Mouse (Mus musculus) midbrain, postnatal 0 days (tissue): ENCODE data around the gene Upf3b. TPM values are rescaled to one million over a fixed set of nuclear protein-coding genes. Genes with fewer than 3 reads are reported as not detected.

Experiments
- ATAC-seq: fragments of 200-750 bp; cut with Nextera tagmentation; 2 replicates; pipeline ENCODE4 v1.8.0; 2017; ENCODE audit warnings: moderate number of reproducible peaks, mild to moderate bottlenecking, moderate TSS enrichment, moderate library complexity; ENCODE audit not compliant: low FRiP score
- DNase-seq: peaks from one replicate; pipeline ENCODE4 v3.0.0-alpha.2; 2015; ENCODE audit warnings: low spot score
- H3K27ac ChIP-seq: fragments of 300-500 bp; sonication (generic); 2 replicates; pipeline ENCODE4 v1.5.1; 2014; ENCODE audit warnings: low read depth, mild to moderate bottlenecking, low read length, mixed read lengths
- H3K27me3 ChIP-seq: fragments of 300-500 bp; sonication (generic); 2 replicates; pipeline ENCODE4 v1.6.1; 2014; ENCODE audit warnings: low read length, control low read depth, mixed read lengths; ENCODE audit not compliant: insufficient read depth
- H3K36me3 ChIP-seq: fragments of 300-500 bp; sonication (generic); 2 replicates; pipeline ENCODE4 v1.6.1; 2014; ENCODE audit warnings: low read length, control low read depth, mixed read lengths; ENCODE audit not compliant: insufficient read depth
- H3K4me1 ChIP-seq: fragments of 300-500 bp; sonication (generic); 2 replicates; pipeline ENCODE4 v1.6.1; 2014; ENCODE audit warnings: mild to moderate bottlenecking, control low read depth, antibody characterized with exemption, low read length, mixed read lengths; ENCODE audit not compliant: insufficient read depth
- H3K4me2 ChIP-seq: fragments of 300-500 bp; sonication (generic); 2 replicates; pipeline ENCODE4 v1.6.1; 2014; ENCODE audit warnings: low read depth, mild to moderate bottlenecking, low read length, mixed read lengths; ENCODE audit not compliant: poor library complexity, severe bottlenecking
- H3K4me3 ChIP-seq: fragments of 300-500 bp; sonication (generic); 2 replicates; pipeline ENCODE4 v1.5.1; 2014; ENCODE audit warnings: low read depth, mild to moderate bottlenecking, low read length, moderate library complexity
- H3K9ac ChIP-seq: fragments of 300-500 bp; sonication (generic); replicated peaks from 2 replicates; pipeline ENCODE4 v1.6.1; 2014; ENCODE audit warnings: mild to moderate bottlenecking, low read length, moderate library complexity, mixed read lengths; ENCODE audit not compliant: poor library complexity, severe bottlenecking
- H3K9me3 ChIP-seq: fragments of 300-500 bp; sonication (generic); 2 replicates; pipeline ENCODE4 v1.6.1; 2016; ENCODE audit warnings: low read length, control low read depth
- CTCF ChIP-seq: IDR thresholded peaks from 2 replicates; pipeline ENCODE4 v1.5.1; 2016; ENCODE audit warnings: antibody characterized with exemption, mild to moderate bottlenecking
- WGBS: fragments of 180-500 bp; shearing (Covaris S2); extraction: QIAGEN DNeasy Blood & Tissue Kit; methylation state at CpG from one replicate; pipeline ENCODE4 v1.1.7; 2014; 5-methylcytosine and 5-hydroxymethylcytosine counted together
- polyA plus RNA-seq: library from polyadenylated mRNA; unstranded; fragments of >200 nt; fragmentation: Nextera tagmentation; extraction: Ambion mirVana; gene quantifications from 2 replicates; pipeline ENCODE4 v1.2.1, GENCODE M21; 2015
- total RNA-seq: library from RNA; depleted of rRNA; stranded (reverse); fragments of >200 nt; gene quantifications from 2 replicates; pipeline ENCODE4 v1.2.3, GENCODE M21; 2014; rRNA removed

The Upf3b gene
- total and polyA plus RNA-seq, 2 experiments from 2014 or later: 11.0 to 27.2 TPM

- no peaks in the 10 kb centered on the region for H3K27me3 ChIP-seq
- H3K4me2 ChIP-seq: no peak overlapping the region
- peak; percentile 75 for TF ChIP-seq CTCF
- no peaks in the 10 kb centered on the region for H3K4me1 ChIP-seq
- 22% methylated on average over 9 of the region's 9 CpGs for WGBS
- H3K4me3 ChIP-seq: no peak overlapping the region
- H3K27ac ChIP-seq: no peak overlapping the region
- H3K9ac ChIP-seq: no peak overlapping the region
- H3K36me3 ChIP-seq: no peaks in the 10 kb centered on the region
- ATAC-seq: no peak
- H3K9me3 ChIP-seq: no peaks in the 10 kb centered on the region
- DNase-seq: peak; percentile 49
Measured at GRCm38 (mm10) chrX:37042726-37043125, 67.4 kb downstream of the Upf3b start.

Other genes with a start within 250 kb of the Upf3b start
- gene Ube2a, start 236.4 kb downstream of the Upf3b start, total RNA-seq: 39.4 and 40.4 TPM in 2 replicates
- 110 and 123 TPM in 2 replicates for gene Ube2a, start 236.4 kb downstream of the Upf3b start, polyA plus RNA-seq
- gene C330007P06Rik, start 236.2 kb downstream of the Upf3b start, total RNA-seq: 22.0 and 28.6 TPM in 2 replicates
- 16.9 and 18.8 TPM in 2 replicates for gene C330007P06Rik, start 236.2 kb downstream of the Upf3b start, polyA plus RNA-seq
- gene Nkrf, start 207.4 kb downstream of the Upf3b start, total RNA-seq: 23.7 and 24.0 TPM in 2 replicates
- 15.4 and 15.5 TPM in 2 replicates for gene Nkrf, start 207.4 kb downstream of the Upf3b start, polyA plus RNA-seq
- gene Sept6, start 118.5 kb downstream of the Upf3b start, total RNA-seq: 81.4 and 137 TPM in 2 replicates
- 65.1 and 66.2 TPM in 2 replicates for gene Sept6, start 118.5 kb downstream of the Upf3b start, polyA plus RNA-seq
- not detected in 2 replicates for gene Sowahd, start 61.5 kb downstream of the Upf3b start, total RNA-seq
- gene Sowahd, start 61.5 kb downstream of the Upf3b start, polyA plus RNA-seq: 0.16 TPM in 1 of 2 replicates, not detected in the other
- 128 TPM in 2 replicates for gene Rpl39, start 24.9 kb downstream of the Upf3b start, total RNA-seq
- 305 and 335 TPM in 2 replicates for gene Rpl39, start 24.9 kb downstream of the Upf3b start, polyA plus RNA-seq
- gene Nkap, start 16.5 kb upstream of the Upf3b start, total RNA-seq: 28.2 and 31.8 TPM in 2 replicates
- 24.4 and 31.8 TPM in 2 replicates for gene Nkap, start 16.5 kb upstream of the Upf3b start, polyA plus RNA-seq
- 0.27 TPM in 1 of 2 replicates, not detected in the other for gene Akap14, start 58.5 kb upstream of the Upf3b start, total RNA-seq
- gene Akap14, start 58.5 kb upstream of the Upf3b start, polyA plus RNA-seq: 0.54 and 0.56 TPM in 2 replicates
- gene Ndufa1, start 80.8 kb upstream of the Upf3b start, total RNA-seq: 157 and 172 TPM in 2 replicates
- gene Ndufa1, start 80.8 kb upstream of the Upf3b start, polyA plus RNA-seq: 756 and 819 TPM in 2 replicates
- gene Rnf113a1, start 80.9 kb upstream of the Upf3b start, total RNA-seq: 9.3 and 9.7 TPM in 2 replicates
- 26.8 and 30.2 TPM in 2 replicates for gene Rnf113a1, start 80.9 kb upstream of the Upf3b start, polyA plus RNA-seq
- gene Gm9, start 100.7 kb upstream of the Upf3b start, total RNA-seq: not detected in 2 replicates
- gene Gm9, start 100.7 kb upstream of the Upf3b start, polyA plus RNA-seq: not detected in 2 replicates
- gene Rhox1, start 111.9 kb upstream of the Upf3b start, total RNA-seq: not detected in 2 replicates
- gene Rhox1, start 111.9 kb upstream of the Upf3b start, polyA plus RNA-seq: not detected in 2 replicates
- gene Rhox2a, start 134.7 kb upstream of the Upf3b start, total RNA-seq: not detected in 2 replicates
- 0.20 TPM in 1 of 2 replicates, not detected in the other for gene Rhox2a, start 134.7 kb upstream of the Upf3b start, polyA plus RNA-seq
- not detected in 2 replicates for gene Rhox3a, start 139.6 kb upstream of the Upf3b start, total RNA-seq
- not detected in 2 replicates for gene Rhox3a, start 139.6 kb upstream of the Upf3b start, polyA plus RNA-seq
- gene Rhox4a, start 155.0 kb upstream of the Upf3b start, total RNA-seq: not detected in 2 replicates
- gene Rhox4a, start 155.0 kb upstream of the Upf3b start, polyA plus RNA-seq: not detected in 2 replicates